Mouse (Mus musculus) heart, postnatal 0 days (tissue): ENCODE measurements at regions not wholly inside any gene's neighbourhood (a gene's known extent, or its start where the extent isn't known, plus 50 kb on each side); places are given as distances from the start of the nearest gene placed in this dataset.

ENCODE experiments used
- ATAC-seq: fragments of 200-750 bp; cut with Nextera tagmentation; 2 replicates; pipeline ENCODE4 v1.8.0; 2017; ENCODE audit warnings: low read depth, moderate number of reproducible peaks, moderate library complexity; ENCODE audit not compliant: insufficient read depth
- DNase-seq: peaks from one replicate; pipeline ENCODE4 v3.0.0-alpha.2; 2016; ENCODE audit warnings: low spot score
- H3K27ac ChIP-seq: fragments of 300-500 bp; sonication (generic); 2 replicates; pipeline ENCODE4 v1.5.1; 2014; ENCODE audit warnings: low read depth, mild to moderate bottlenecking
- H3K27me3 ChIP-seq: fragments of 300-500 bp; sonication (generic); 2 replicates; pipeline ENCODE4 v1.6.1; 2014; ENCODE audit warnings: low read length, mixed read lengths; ENCODE audit not compliant: control insufficient read depth, insufficient read depth
- H3K36me3 ChIP-seq: fragments of 300-500 bp; sonication (generic); replicated peaks from 2 replicates; pipeline ENCODE4 v1.6.1; 2014; ENCODE audit warnings: low read length, mixed read lengths; ENCODE audit not compliant: control insufficient read depth, insufficient read depth
- H3K4me1 ChIP-seq: fragments of 300-500 bp; sonication (generic); 2 replicates; pipeline ENCODE4 v1.6.1; 2014; ENCODE audit warnings: antibody characterized with exemption; ENCODE audit not compliant: control insufficient read depth, insufficient read depth
- H3K4me2 ChIP-seq: fragments of 300-500 bp; sonication (generic); 2 replicates; pipeline ENCODE4 v1.6.1; 2014; ENCODE audit warnings: low read depth, mild to moderate bottlenecking, low read length, moderate library complexity
- H3K4me3 ChIP-seq: fragments of 300-500 bp; sonication (generic); 2 replicates; pipeline ENCODE4 v1.5.1; 2014; ENCODE audit warnings: low read depth, low read length
- H3K9ac ChIP-seq: fragments of 300-500 bp; sonication (generic); replicated peaks from 2 replicates; pipeline ENCODE4 v1.6.1; 2014; ENCODE audit warnings: low read depth, low read length, mixed read lengths
- H3K9me3 ChIP-seq: fragments of 300-500 bp; sonication (generic); replicated peaks from 2 replicates; pipeline ENCODE4 v1.6.1; 2016; ENCODE audit warnings: low read length; ENCODE audit not compliant: control insufficient read depth
- CTCF ChIP-seq: IDR thresholded peaks from 2 replicates; pipeline ENCODE4 v1.5.1; 2016; ENCODE audit warnings: antibody characterized with exemption, control low read depth, low read depth
- EP300 ChIP-seq: IDR thresholded peaks from 2 replicates; pipeline ENCODE4 v1.6.1; 2016; ENCODE audit warnings: antibody characterized with exemption, low read depth
- WGBS: fragments of 180-500 bp; shearing (Covaris S2); extraction: QIAGEN DNeasy Blood & Tissue Kit; methylation state at CpG from one replicate; pipeline ENCODE4 v1.1.7; 2014; 5-methylcytosine and 5-hydroxymethylcytosine counted together

DNA sequence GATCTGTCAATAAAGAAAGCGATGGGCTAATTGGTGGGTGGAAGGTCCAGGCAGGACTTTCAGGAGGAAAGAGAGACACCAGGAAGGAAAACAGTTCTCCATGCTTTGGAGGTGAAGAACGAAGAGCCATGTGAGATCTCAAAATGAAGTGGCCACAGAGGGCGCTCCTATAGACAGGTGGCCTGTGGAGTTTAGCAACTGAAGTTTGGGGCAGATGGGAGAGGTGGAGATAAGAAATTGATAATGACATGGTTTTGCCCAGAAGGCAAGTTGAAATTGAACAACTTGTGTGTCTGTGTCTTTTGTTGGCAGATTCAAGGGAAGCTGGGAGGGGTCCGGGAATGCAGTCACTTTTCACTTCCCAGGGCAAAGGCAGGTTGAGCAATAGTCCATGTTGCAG lies 170.2 kb upstream of the P2ry1 start:
- WGBS = 81% methylated on average over 4 of the region's 4 CpGs
- Histone ChIP-seq H3K4me2 (no peak overlapping the region), H3K4me1 (no peaks in the 10 kb centered on the region), H3K36me3 (no peaks in the 10 kb centered on the region), H3K4me3 (no peak overlapping the region), H3K27ac (no peak overlapping the region), H3K9me3 (no peaks in the 10 kb centered on the region), H3K27me3 (no peaks in the 10 kb centered on the region), H3K9ac (no peak overlapping the region)
- DNase-seq (no peak), ATAC-seq (no peak)
- TF ChIP-seq CTCF (no peak), EP300 (no peak)

DNA sequence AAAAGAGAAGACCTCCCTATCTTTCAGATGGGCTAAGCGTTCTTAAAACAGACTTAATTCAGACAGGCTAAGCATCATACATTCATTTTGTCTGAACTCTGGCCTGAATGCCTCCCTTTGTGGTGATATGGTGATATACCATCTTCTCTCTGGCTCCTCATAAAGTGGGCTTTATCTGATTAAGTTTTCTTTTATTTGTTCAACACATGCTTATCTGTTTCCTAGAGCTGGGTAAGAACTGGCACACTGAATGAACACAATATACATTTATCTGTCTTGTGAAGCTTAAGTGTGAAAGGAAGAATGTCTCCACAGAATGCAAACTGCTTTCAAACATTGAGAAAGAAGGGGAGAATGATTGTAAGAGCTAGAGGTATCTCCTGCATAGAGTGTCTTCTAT lies 160.7 kb upstream of the P2ry1 start:
- no peak for ATAC-seq
- H3K36me3 ChIP-seq = no peaks in the 10 kb centered on the region
- 95% methylated on average over 1 of the region's 1 CpGs for WGBS
- H3K9ac ChIP-seq = no peak overlapping the region
- H3K4me3 ChIP-seq = no peak overlapping the region
- no peaks in the 10 kb centered on the region for H3K27me3 ChIP-seq
- DNase-seq = no peak
- TF ChIP-seq CTCF (no peak), EP300 (no peak)
- H3K27ac ChIP-seq = no peak overlapping the region
- H3K9me3 ChIP-seq = no peaks in the 10 kb centered on the region
- H3K4me1 ChIP-seq = no peaks in the 10 kb centered on the region
- H3K4me2 ChIP-seq = no peak overlapping the region

- TF ChIP-seq CTCF (no peak), EP300 (no peak)
- Histone ChIP-seq H3K4me2 (no peak overlapping the region), H3K9ac (no peak overlapping the region), H3K27ac (no peak overlapping the region), H3K27me3 (no peaks in the 10 kb centered on the region), H3K36me3 (no peaks in the 10 kb centered on the region), H3K4me3 (no peak overlapping the region), H3K9me3 (no peaks in the 10 kb centered on the region), H3K4me1 (no peaks in the 10 kb centered on the region)
- DNase-seq (no peak), ATAC-seq (no peak)
- WGBS = 65% methylated on average over 2 of the region's 2 CpGs
Observed at GRCm38 (mm10) chr3:60845293-60845692, 157.3 kb upstream of the P2ry1 start.

DNA sequence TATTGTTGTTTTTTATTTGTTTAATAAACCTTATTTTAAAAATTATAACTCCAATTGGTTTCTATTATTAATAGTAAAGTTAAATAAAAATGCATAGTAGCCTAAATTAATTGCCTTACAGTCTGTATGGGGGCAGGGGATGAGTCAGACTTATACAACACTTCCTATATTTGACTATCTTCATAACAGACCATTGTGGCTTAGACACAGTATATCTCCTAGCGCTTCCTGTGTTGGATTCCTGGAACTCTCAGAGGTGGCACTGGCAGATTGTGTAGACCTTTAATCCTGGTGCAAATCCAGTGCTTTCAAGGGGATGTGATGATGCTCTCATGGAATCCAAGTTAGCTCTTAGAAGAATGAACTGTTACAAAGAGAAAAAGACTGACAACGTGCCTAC lies 154.2 kb upstream of the P2ry1 start:
- H3K27me3 ChIP-seq = no peaks in the 10 kb centered on the region

DNA sequence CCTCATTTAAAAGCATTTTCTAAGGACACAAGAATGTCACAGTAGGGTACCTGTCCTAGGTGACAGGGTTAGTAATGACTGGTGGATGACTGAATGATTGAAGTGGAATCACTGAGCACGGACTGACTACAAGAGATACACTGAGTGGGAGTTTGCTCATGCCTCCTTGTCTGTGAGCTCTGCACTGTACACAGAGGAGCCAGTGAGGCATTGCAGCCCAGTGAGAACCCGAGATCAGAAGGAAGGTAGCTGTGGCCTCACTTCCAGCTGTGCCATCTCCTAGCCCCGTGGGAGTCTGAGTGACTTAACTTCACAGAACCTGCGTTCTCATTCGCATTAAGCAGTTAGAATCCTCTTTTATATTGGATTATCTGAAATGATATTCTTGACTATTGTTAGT lies 148.8 kb upstream of the P2ry1 start:
- no peak overlapping the region for H3K4me3 ChIP-seq
- 43% methylated on average over 5 of the region's 5 CpGs for WGBS
- no peaks in the 10 kb centered on the region for H3K36me3 ChIP-seq
- TF ChIP-seq CTCF (no peak), EP300 (no peak)
- no peaks in the 10 kb centered on the region for H3K4me1 ChIP-seq
- H3K9me3 ChIP-seq = no peaks in the 10 kb centered on the region
- no peak overlapping the region for H3K9ac ChIP-seq
- H3K27me3 ChIP-seq = no peaks in the 10 kb centered on the region
- no peak for ATAC-seq
- DNase-seq = no peak
- H3K4me2 ChIP-seq = no peak overlapping the region
- H3K27ac ChIP-seq = no peak overlapping the region

More for the DNA sequence above, 154.2 kb upstream of the P2ry1 start:
- no peak overlapping the region for H3K9ac ChIP-seq
- no peaks in the 10 kb centered on the region for H3K36me3 ChIP-seq
- DNase-seq (no peak), ATAC-seq (no peak)
- H3K4me1 ChIP-seq = no peaks in the 10 kb centered on the region
- H3K4me3 ChIP-seq = no peak overlapping the region
- TF ChIP-seq CTCF (no peak), EP300 (no peak)
- WGBS = 70% methylated on average over 2 of the region's 2 CpGs
- H3K9me3 ChIP-seq = no peaks in the 10 kb centered on the region
- H3K4me2 ChIP-seq = no peak overlapping the region
- no peak overlapping the region for H3K27ac ChIP-seq

- no peak for DNase-seq
- no peak overlapping the region for H3K9ac ChIP-seq
- WGBS = 54% methylated on average over 2 of the region's 2 CpGs
- no peaks in the 10 kb centered on the region for H3K4me1 ChIP-seq
- TF ChIP-seq EP300 (no peak), CTCF (no peak)
- H3K27me3 ChIP-seq = no peaks in the 10 kb centered on the region
- no peak overlapping the region for H3K4me2 ChIP-seq
- H3K36me3 ChIP-seq = no peaks in the 10 kb centered on the region
- no peak for ATAC-seq
- no peak overlapping the region for H3K4me3 ChIP-seq
- H3K9me3 ChIP-seq = no peaks in the 10 kb centered on the region
- no peak overlapping the region for H3K27ac ChIP-seq
Observed at GRCm38 (mm10) chr3:60855734-60856133, 146.9 kb upstream of the P2ry1 start.
